Mouse (Mus musculus): ENCODE results near the gene Olfr1264. TPM values are rescaled to one million over a fixed set of nuclear protein-coding genes. Genes with fewer than 3 reads are reported as not detected.

Gene Olfr1264
- total RNA-seq (2012; rRNA removed) (not detected in 2 replicates), polyA plus RNA-seq (2012; ENCODE audit: insufficient read depth in 1 of 2, insufficient read length in 2 of 2, low read depth in 1 of 2, low replicate concordance in 2 of 2, missing spikeins in 1 of 2) (not detected)

- H3K4me3 ChIP-seq (ENCODE audit: control insufficient read depth in 1 of 2, insufficient read depth in 1 of 2, low read depth in 2 of 2, low read length in 2 of 2): no peak within 1 kb of the TSS
Observed at GRCm38 (mm10) chr2:90025477-90025876, at the start of gene Olfr1264. Olfr1264 (minus strand) TSS chr2:90025577.

GRCm38 (mm10) chr2:90070065-90070464, 44.7 kb upstream of the Olfr1264 start:
- no peak for TF ChIP-seq POLR2AphosphoS5 (IDR thresholded peaks at IDR 0.05; ENCODE audit: borderline replicate concordance, low read depth, low read length)
- TF ChIP-seq MAZ (IDR thresholded peaks at IDR 0.05; ENCODE audit: low read depth, low read length): no peak
- no peak for TF ChIP-seq MYB (IDR thresholded peaks at IDR 0.05; ENCODE audit: low read depth, low read length)
- no peak for TF ChIP-seq USF2 (IDR thresholded peaks at IDR 0.05; ENCODE audit: borderline replicate concordance in 1 of 2, insufficient read depth in 1 of 2, low read depth in 1 of 2, low read length in 2 of 2)
- TF ChIP-seq KAT2A (conservative IDR thresholded peaks at IDR 0.05; ENCODE audit: low read depth, low read length): no peak
- TF ChIP-seq GATA1 (IDR thresholded peaks at IDR 0.05; ENCODE audit: low read depth, low read length): no peak
- no peak for TF ChIP-seq GABPA (IDR thresholded peaks at IDR 0.05; ENCODE audit: low read depth, low read length)
- no peak for TF ChIP-seq ZKSCAN1 (IDR thresholded peaks at IDR 0.05; ENCODE audit: low read depth, low read length)
- no peak for TF ChIP-seq TBP (IDR thresholded peaks at IDR 0.05; ENCODE audit: low read depth, low read length)
- no peak for TF ChIP-seq ZC3H11A (IDR thresholded peaks at IDR 0.05; ENCODE audit: low read depth, low read length)
- no peak for TF ChIP-seq HCFC1 (IDR thresholded peaks at IDR 0.05; ENCODE audit: low read depth, low read length)
- TF ChIP-seq ZNF384 (IDR thresholded peaks at IDR 0.05; ENCODE audit: low read depth, low read length): no peak
- TF ChIP-seq CHD2 (IDR thresholded peaks at IDR 0.05; ENCODE audit: low read length): no peak

More at GRCm38 (mm10) chr2:90025477-90025876, at the start of gene Olfr1264:
- Histone ChIP-seq H3K4me1 (ENCODE audit: control insufficient read depth in 1 of 2, insufficient read depth in 2 of 2, low read length in 2 of 2) (no peaks in the 10 kb centered on the region), H3K36me3 (ENCODE audit: control insufficient read depth in 1 of 2, insufficient read depth in 2 of 2, low read length in 2 of 2) (no peaks in the 10 kb centered on the region), H3K27ac (ENCODE audit: control insufficient read depth, low read depth, low read length) (no peak within 1 kb of the TSS), H3K27me3 (ENCODE audit: control insufficient read depth in 1 of 2, insufficient read depth in 2 of 2, low read length in 2 of 2) (no peaks in the 10 kb centered on the region), H3K79me2 (ENCODE audit: control insufficient read depth, insufficient read depth, low read length, poor library complexity) (no peaks in the 10 kb centered on the region), H3K9ac (ENCODE audit: control insufficient read depth, low read depth, low read length, poor library complexity, severe bottlenecking) (no peak within 1 kb of the TSS), H3K9me3 (replicated peaks; ENCODE audit: insufficient read depth, low read length) (0 out of 2 replicates have a peak, but pooled peaks cover 1% of the 10 kb centered on the region)
- DNase-seq (ENCODE audit: low read depth, low spot score): no peak
- TF ChIP-seq ZMIZ1 (IDR thresholded peaks at IDR 0.05; ENCODE audit: low read depth, low read length): no peak
- TF ChIP-seq BHLHE40 (IDR thresholded peaks at IDR 0.05; ENCODE audit: borderline replicate concordance, low read depth, low read length): no peak
- no peak for TF ChIP-seq ZNF384 (IDR thresholded peaks at IDR 0.05; ENCODE audit: low read depth, low read length)
- no peak for TF ChIP-seq POLR2A (IDR thresholded peaks at IDR 0.05; ENCODE audit: control insufficient read depth in 1 of 2, insufficient read depth in 1 of 2, low read depth in 1 of 2, low read length in 2 of 2, poor library complexity in 1 of 2)
- no peak for TF ChIP-seq NRF1 (IDR thresholded peaks at IDR 0.05; ENCODE audit: insufficient read depth, low read depth, low read length, poor library complexity, severe bottlenecking)
- no peak for TF ChIP-seq ZC3H11A (IDR thresholded peaks at IDR 0.05; ENCODE audit: low read depth, low read length)
- no peak for TF ChIP-seq E2F4 (IDR thresholded peaks at IDR 0.05; ENCODE audit: borderline replicate concordance, low read depth, low read length)
- no peak for TF ChIP-seq EP300 (IDR thresholded peaks at IDR 0.05; ENCODE audit: low read depth in 1 of 2, low read length in 2 of 2)
- TF ChIP-seq MAX (IDR thresholded peaks at IDR 0.05; ENCODE audit: low read length): no peak
- TF ChIP-seq UBTF (IDR thresholded peaks at IDR 0.05; ENCODE audit: borderline replicate concordance, insufficient read depth, low read depth, low read length): no peak
- no peak for TF ChIP-seq CHD1 (IDR thresholded peaks at IDR 0.05; ENCODE audit: low read depth, low read length)
- TF ChIP-seq USF2 (IDR thresholded peaks at IDR 0.05; ENCODE audit: borderline replicate concordance in 1 of 2, insufficient read depth in 1 of 2, low read depth in 1 of 2, low read length in 2 of 2): no peak
- TF ChIP-seq ETS1 (IDR thresholded peaks at IDR 0.05; ENCODE audit: low read depth, low read length): no peak
- TF ChIP-seq MYC (IDR thresholded peaks at IDR 0.05; ENCODE audit: low read depth, low read length): no peak
- no peak for TF ChIP-seq HCFC1 (IDR thresholded peaks at IDR 0.05; ENCODE audit: low read depth, low read length)
- TF ChIP-seq POLR2AphosphoS5 (IDR thresholded peaks at IDR 0.05; ENCODE audit: borderline replicate concordance, low read depth, low read length): no peak
- no peak for TF ChIP-seq ELF1 (IDR thresholded peaks at IDR 0.05; ENCODE audit: low read depth, low read length)
- TF ChIP-seq TCF12 (IDR thresholded peaks at IDR 0.05; ENCODE audit: low read depth, low read length): no peak

More at GRCm38 (mm10) chr2:90070065-90070464, 44.7 kb upstream of the Olfr1264 start:
- H3K9ac ChIP-seq (ENCODE audit: control insufficient read depth, low read depth, low read length, poor library complexity, severe bottlenecking): no peak overlapping the region
- H3K9me3 ChIP-seq (replicated peaks; ENCODE audit: insufficient read depth, low read length): no peaks in the 10 kb centered on the region
- no peak overlapping the region for H3K27ac ChIP-seq (ENCODE audit: control insufficient read depth, low read depth, low read length)
- H3K4me1 ChIP-seq (ENCODE audit: control insufficient read depth in 1 of 2, insufficient read depth in 2 of 2, low read length in 2 of 2): no peaks in the 10 kb centered on the region
- no peaks in the 10 kb centered on the region for H3K79me2 ChIP-seq (ENCODE audit: control insufficient read depth, insufficient read depth, low read length, poor library complexity)
- DNase-seq (ENCODE audit: low read depth, low spot score): no peak
- no peaks in the 10 kb centered on the region for H3K36me3 ChIP-seq (ENCODE audit: control insufficient read depth in 1 of 2, insufficient read depth in 2 of 2, low read length in 2 of 2)
- no peaks in the 10 kb centered on the region for H3K27me3 ChIP-seq (ENCODE audit: control insufficient read depth in 1 of 2, insufficient read depth in 2 of 2, low read length in 2 of 2)
- H3K4me3 ChIP-seq (ENCODE audit: control insufficient read depth in 1 of 2, insufficient read depth in 1 of 2, low read depth in 2 of 2, low read length in 2 of 2): no peak overlapping the region

All from MEL (cell line).